Mouse (Mus musculus) liver, embryonic 14.5 days (tissue): ENCODE measurements around the gene Ranbp3l.

Experiments used
- CTCF ChIP-seq: IDR thresholded peaks from 2 replicates; pipeline ENCODE4 v1.5.1; 2016; ENCODE audit warnings: antibody characterized with exemption, low read depth, control low read depth
- EP300 ChIP-seq: IDR thresholded peaks from 2 replicates; pipeline ENCODE4 v1.6.1; 2016; ENCODE audit warnings: antibody characterized with exemption, low read depth

DNA sequence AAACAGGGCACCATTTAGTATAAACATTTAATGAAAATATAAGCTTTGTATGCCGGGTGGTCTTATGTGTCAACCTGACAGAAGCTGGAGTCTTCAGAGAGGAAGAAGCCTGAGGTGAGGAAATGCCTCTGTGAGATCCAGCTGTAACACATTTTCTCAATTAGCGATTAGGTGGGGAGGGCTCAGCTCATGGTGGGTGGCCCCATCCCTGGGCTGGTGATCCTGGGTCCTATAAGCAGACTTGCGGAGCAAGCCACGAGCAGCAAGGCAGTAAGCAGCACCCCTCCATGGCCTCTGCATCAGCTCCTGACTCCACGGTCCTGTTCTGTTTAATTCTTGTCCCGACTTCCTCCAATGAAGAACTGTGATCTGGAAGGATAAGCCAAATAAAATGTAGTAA is 41.4 kb downstream of the Ranbp3l start:
- TF ChIP-seq CTCF (no peak), EP300 (no peak)
